Mouse (Mus musculus): ENCODE results near the gene Supt3. TPM values are rescaled to one million over a fixed set of nuclear protein-coding genes. Genes with fewer than 3 reads are reported as not detected.

Gene Supt3
- 4.1 and 7.4 TPM in 2 replicates for total RNA-seq (2014; rRNA removed)
- polyA plus RNA-seq (2015; fragmentation: Nextera tagmentation; extraction: Ambion mirVana), result 24.4 and 24.9 TPM in 2 replicates

GRCm38 (mm10) chr17:44776738-44777270 is at the start of gene Supt3:
Supt3 (plus strand) TSS chr17:44777152.
- Histone ChIP-seq H3K4me3 (ENCODE audit: low read length) (peak within 1 kb of the TSS; percentile 61), H3K9ac (replicated peaks; ENCODE audit: low read length) (peak within 1 kb of the TSS; percentile 73), H3K9me3 (ENCODE audit: low read length) (no peaks in the 10 kb centered on the region), H3K27me3 (ENCODE audit: insufficient read depth, low read length) (no peaks in the 10 kb centered on the region), H3K4me1 (ENCODE audit: insufficient read depth, low read length) (no peaks in the 10 kb centered on the region), H3K4me2 (ENCODE audit: low read depth, low read length) (peak within 1 kb of the TSS; percentile 67), H3K36me3 (ENCODE audit: insufficient read depth, low read length) (no peaks in the 10 kb centered on the region), H3K27ac (peak within 1 kb of the TSS; percentile 90)
- DNase-seq (ENCODE audit: low spot score) (peak; percentile 98), ATAC-seq (peak; percentile 97)
- under 1% methylated on average over 40 of the region's 40 CpGs for WGBS
- TF ChIP-seq CTCF (IDR thresholded peaks at IDR 0.05; ENCODE audit: low read depth), result peak; percentile 36; the same call in 1 of the 2 replicates

- TF ChIP-seq CTCF (IDR thresholded peaks at IDR 0.05; ENCODE audit: low read depth), result no peak
- H3K27me3 ChIP-seq (ENCODE audit: insufficient read depth, low read length), result 0 out of 2 replicates have a peak, but pooled peaks cover 3% of the 10 kb centered on the region
- no peak overlapping the region for H3K9ac ChIP-seq (replicated peaks; ENCODE audit: low read length)
- ATAC-seq, result no peak
- H3K27ac ChIP-seq, result no peak overlapping the region
- DNase-seq (ENCODE audit: low spot score), result no peak
- H3K9me3 ChIP-seq (ENCODE audit: low read length), result no peaks in the 10 kb centered on the region
- no peaks in the 10 kb centered on the region for H3K36me3 ChIP-seq (ENCODE audit: insufficient read depth, low read length)
- H3K4me1 ChIP-seq (ENCODE audit: insufficient read depth, low read length), result no peaks in the 10 kb centered on the region
- no peak overlapping the region for H3K4me3 ChIP-seq (ENCODE audit: low read length)
- no peak overlapping the region for H3K4me2 ChIP-seq (ENCODE audit: low read depth, low read length)
Observed at GRCm38 (mm10) chr17:44727675-44728074, 49.3 kb upstream of the Supt3 start.

- H3K27ac ChIP-seq, result no peak overlapping the region
- H3K9me3 ChIP-seq (ENCODE audit: low read length), result no peaks in the 10 kb centered on the region
- H3K4me2 ChIP-seq (ENCODE audit: low read depth, low read length), result no peak overlapping the region
- 0 out of 2 replicates have a peak, but pooled peaks cover 3% of the 10 kb centered on the region for H3K27me3 ChIP-seq (ENCODE audit: insufficient read depth, low read length)
- no peak for ATAC-seq
- WGBS, result 33% methylated on average over 2 of the region's 2 CpGs
- no peaks in the 10 kb centered on the region for H3K36me3 ChIP-seq (ENCODE audit: insufficient read depth, low read length)
- DNase-seq (ENCODE audit: low spot score), result no peak
- no peak for TF ChIP-seq CTCF (IDR thresholded peaks at IDR 0.05; ENCODE audit: low read depth)
- no peaks in the 10 kb centered on the region for H3K4me1 ChIP-seq (ENCODE audit: insufficient read depth, low read length)
- H3K4me3 ChIP-seq (ENCODE audit: low read length), result no peak overlapping the region
- no peak overlapping the region for H3K9ac ChIP-seq (replicated peaks; ENCODE audit: low read length)
Observed at GRCm38 (mm10) chr17:44728464-44728863, 48.5 kb upstream of the Supt3 start.

GRCm38 (mm10) chr17:44733544-44734310 is 43.2 kb upstream of the Supt3 start:
- H3K4me1 ChIP-seq (ENCODE audit: insufficient read depth, low read length), result peaks cover 6% of the 10 kb centered on the region; the same call in 1 of the 2 replicates
- peak overlapping the region; percentile 66 for H3K4me2 ChIP-seq (ENCODE audit: low read depth, low read length)
- DNase-seq (ENCODE audit: low spot score), result no peak
- WGBS, result 6% methylated on average over 23 of the region's 23 CpGs
- no peaks in the 10 kb centered on the region for H3K36me3 ChIP-seq (ENCODE audit: insufficient read depth, low read length)
- no peak overlapping the region for H3K27ac ChIP-seq
- H3K9me3 ChIP-seq (ENCODE audit: low read length), result no peaks in the 10 kb centered on the region
- H3K4me3 ChIP-seq (ENCODE audit: low read length), result peak overlapping the region; percentile 73
- H3K27me3 ChIP-seq (ENCODE audit: insufficient read depth, low read length), result peaks cover 16% of the 10 kb centered on the region
- no peak overlapping the region for H3K9ac ChIP-seq (replicated peaks; ENCODE audit: low read length)
- ATAC-seq, result no peak
- TF ChIP-seq CTCF (IDR thresholded peaks at IDR 0.05; ENCODE audit: low read depth), result no peak

- no peaks in the 10 kb centered on the region for H3K36me3 ChIP-seq (ENCODE audit: insufficient read depth, low read length)
- no peaks in the 10 kb centered on the region for H3K9me3 ChIP-seq (ENCODE audit: low read length)
- no peak overlapping the region for H3K9ac ChIP-seq (replicated peaks; ENCODE audit: low read length)
- TF ChIP-seq CTCF (IDR thresholded peaks at IDR 0.05; ENCODE audit: low read depth), result no peak
- WGBS, result 1% methylated on average over 48 of the region's 48 CpGs
- H3K4me2 ChIP-seq (ENCODE audit: low read depth, low read length), result peak overlapping the region; percentile 66
- peak; percentile 17 for DNase-seq (ENCODE audit: low spot score)
- peak overlapping the region; percentile 73 for H3K4me3 ChIP-seq (ENCODE audit: low read length)
- H3K27ac ChIP-seq, result no peak overlapping the region
- ATAC-seq, result no peak
- H3K27me3 ChIP-seq (ENCODE audit: insufficient read depth, low read length), result peaks cover 19% of the 10 kb centered on the region
- peaks cover 6% of the 10 kb centered on the region; the same call in 1 of the 2 replicates for H3K4me1 ChIP-seq (ENCODE audit: insufficient read depth, low read length)
Observed at GRCm38 (mm10) chr17:44734501-44735222, 42.3 kb upstream of the Supt3 start.

GRCm38 (mm10) chr17:44735223-44735990 is 41.5 kb upstream of the Supt3 start:
- DNase-seq (ENCODE audit: low spot score) (peak; percentile 44), ATAC-seq (no peak; the same call in 1 of the 2 replicates)
- peaks cover 6% of the 10 kb centered on the region; the same call in 1 of the 2 replicates for H3K4me1 ChIP-seq (ENCODE audit: insufficient read depth, low read length)
- peaks cover 18% of the 10 kb centered on the region for H3K27me3 ChIP-seq (ENCODE audit: insufficient read depth, low read length)
- no peaks in the 10 kb centered on the region for H3K36me3 ChIP-seq (ENCODE audit: insufficient read depth, low read length)
- under 1% methylated on average over 46 of the region's 64 CpGs for WGBS
- H3K9ac ChIP-seq (replicated peaks; ENCODE audit: low read length), result peak overlapping the region; percentile 52; the same call in 1 of the 2 replicates
- H3K27ac ChIP-seq, result no peak overlapping the region
- H3K4me2 ChIP-seq (ENCODE audit: low read depth, low read length), result peak overlapping the region; percentile 66
- H3K4me3 ChIP-seq (ENCODE audit: low read length), result peak overlapping the region; percentile 73
- TF ChIP-seq CTCF (IDR thresholded peaks at IDR 0.05; ENCODE audit: low read depth), result no peak
- H3K9me3 ChIP-seq (ENCODE audit: low read length), result no peaks in the 10 kb centered on the region
